Mouse (Mus musculus) kidney, adult 11 months (tissue): ENCODE measurements around the gene Slc25a51.

ENCODE experiments used
- DNase-seq: peaks from one replicate; pipeline ENCODE4 v3.0.0; 2022

Gene Slc25a51

DNA sequence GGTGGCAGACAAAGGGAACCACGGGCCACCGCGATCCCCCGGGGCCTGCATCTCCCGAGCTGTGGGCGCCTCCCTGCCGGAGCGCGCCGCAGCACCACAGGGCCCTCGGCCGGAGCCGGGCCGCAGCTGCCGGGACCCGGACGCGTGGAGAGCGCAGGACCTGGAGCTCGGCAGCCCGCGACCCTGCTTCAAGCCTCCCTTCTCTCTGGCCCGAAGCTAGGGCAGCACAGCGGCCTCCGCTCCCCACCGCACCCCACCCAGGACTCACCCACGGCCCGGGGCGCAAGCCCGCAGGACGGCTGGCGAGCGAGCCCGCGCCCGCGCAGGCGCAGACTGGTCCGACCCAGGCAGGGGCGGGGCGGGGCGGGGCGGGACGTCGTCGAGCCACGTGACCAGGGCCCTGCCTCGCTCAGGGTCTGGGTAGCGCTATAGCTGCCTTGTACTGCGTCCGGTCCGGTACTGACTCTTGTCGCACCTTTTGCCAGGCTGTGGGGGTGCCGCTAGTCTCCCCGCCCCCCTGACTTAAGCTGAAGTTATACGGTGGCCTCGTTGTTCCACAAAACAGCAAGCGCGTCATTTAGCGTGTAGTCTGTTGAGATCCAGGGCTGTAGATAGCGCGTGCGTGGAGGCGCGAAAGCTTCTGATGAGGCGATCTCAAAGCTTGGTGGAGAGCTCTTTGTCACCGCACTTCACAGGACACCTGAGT lies at the start of gene Slc25a51:
TSS of gene Slc25a51 (minus strand) at position 340 of the 706 bp plus-strand sequence.
- DNase-seq: peak; percentile 93

DNA sequence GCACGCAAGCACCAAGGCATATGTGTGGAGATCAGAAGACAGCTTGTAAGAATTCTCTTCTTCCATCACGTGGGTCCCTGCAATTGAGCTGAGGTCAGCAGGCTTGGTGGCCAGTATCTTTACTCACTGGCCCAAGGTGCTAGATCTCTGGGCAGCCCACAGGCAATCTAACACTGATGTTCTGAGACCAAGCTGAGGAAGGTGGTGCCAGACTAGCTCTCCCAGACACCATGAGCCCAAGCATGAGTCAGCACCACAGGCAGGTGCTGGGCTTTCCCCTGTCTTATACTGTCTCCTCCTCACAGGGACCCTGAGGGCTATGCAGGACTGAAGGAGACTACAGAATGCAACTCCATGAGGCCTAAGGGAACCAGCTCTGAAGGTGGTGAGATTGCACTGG lies 49.0 kb upstream of the Slc25a51 start:
- DNase-seq: no peak

DNA sequence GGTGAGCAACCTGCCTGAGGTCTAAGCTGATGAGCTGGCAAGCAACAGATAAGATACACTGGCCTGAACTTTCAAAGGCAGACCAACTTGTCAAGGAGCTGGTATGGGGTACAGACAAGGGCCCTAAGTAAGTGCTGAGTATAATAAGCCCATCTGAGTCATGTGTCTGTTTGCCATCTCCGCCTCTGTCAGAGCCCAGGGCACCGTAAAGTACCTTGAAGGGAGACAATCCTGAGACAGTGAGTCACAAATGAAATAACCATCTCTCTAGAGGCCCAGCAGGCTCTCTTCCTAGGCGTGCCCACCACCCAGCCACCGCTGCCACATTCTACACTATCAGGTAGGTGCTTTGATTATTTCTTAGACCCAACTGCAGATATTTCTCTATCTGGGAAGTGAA lies 46.4 kb upstream of the Slc25a51 start:
- no peak for DNase-seq

DNA sequence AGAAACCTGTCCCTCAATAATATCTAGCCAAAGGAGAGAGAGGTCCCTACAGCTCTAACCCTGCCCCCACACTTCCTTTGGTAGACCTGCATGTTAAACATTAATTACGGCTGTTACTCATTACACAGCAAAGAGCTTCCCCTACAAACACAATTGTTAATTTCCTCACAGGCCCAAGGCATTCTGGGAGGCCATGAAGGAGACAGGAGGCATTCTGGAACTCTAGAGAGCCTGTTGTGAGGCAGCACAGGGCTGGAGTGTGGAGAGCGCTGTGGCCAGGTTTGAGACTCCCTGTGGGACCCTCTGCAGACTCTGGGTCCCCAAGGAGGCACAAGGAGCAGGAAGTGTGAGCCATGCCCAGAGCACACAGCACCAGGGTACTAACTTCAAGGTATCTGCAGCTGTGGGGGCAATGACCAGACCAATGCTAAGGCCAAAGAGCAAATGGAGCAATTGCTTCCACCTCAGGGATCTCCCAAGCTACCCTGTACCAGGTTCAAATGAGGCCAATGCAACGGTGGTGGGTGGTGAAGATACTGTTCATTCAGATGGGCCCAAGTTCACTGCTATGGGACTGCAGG lies 44.8 kb upstream of the Slc25a51 start:
- DNase-seq: peak; percentile 91

DNA sequence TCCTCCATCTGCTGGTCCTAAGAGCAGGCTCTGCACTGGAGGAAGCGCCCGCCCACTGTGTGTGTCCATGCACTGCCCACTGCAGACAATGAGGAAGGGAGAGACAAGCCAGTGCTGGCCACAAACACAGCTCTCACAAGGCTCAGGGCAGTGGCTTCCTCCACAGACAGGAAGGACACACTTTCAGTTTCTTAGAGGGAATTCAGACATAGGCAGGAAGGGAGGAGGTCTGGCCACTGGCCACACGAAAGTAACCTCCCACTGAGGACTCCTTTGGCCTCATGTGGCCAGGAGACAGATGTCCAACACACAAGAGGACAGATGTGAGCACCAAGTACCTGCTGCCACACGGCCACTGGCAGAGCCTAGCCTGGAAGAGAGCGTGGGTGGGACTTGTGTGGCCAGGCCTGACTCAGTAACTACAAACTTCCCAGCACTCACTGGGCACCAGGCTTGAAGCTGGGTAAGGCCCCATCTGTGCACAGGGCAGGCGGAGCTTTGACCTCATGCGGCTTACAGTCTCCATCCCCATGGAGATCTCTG lies 44.1 kb upstream of the Slc25a51 start:
- DNase-seq: peak; percentile 92

DNA sequence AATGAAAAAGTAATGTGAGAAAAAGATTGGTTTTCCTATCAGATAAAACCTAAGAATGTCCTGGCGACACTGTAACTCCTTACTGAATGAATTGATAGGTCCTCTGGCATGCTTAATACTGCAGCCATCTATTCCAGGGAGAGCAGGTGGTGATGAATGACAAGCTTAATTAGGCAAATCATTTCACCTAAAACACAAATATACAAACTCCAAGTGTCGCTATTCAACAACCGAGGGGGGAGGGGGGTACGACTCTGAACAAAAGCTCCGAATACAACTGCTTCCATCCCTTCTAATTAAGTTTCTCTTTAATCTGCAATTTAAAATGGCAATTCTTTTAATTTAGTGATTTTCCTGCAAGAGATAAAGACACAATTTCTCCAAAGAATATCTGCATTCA lies 40.4 kb upstream of the Slc25a51 start:
- no peak for DNase-seq

DNA sequence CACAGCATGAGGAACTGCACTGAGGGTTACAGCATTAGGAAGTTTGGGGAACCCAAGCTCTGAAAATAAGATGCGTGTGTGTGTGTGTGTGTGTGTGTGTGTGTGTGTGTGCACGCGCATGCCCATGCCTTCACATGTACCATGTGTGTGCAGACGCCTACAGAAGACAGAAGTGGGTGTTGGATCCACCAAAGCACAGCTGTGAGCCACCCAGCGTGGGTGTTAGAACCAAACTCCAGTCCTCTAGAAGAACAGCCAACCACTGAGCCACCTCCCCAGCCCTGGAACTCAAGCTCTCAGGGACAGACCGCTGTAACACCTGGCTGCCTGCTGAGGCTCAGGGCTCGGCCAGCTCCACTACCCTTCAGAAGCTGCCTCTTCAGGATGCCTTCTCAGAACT lies 39.9 kb upstream of the Slc25a51 start:
- no peak for DNase-seq

DNA sequence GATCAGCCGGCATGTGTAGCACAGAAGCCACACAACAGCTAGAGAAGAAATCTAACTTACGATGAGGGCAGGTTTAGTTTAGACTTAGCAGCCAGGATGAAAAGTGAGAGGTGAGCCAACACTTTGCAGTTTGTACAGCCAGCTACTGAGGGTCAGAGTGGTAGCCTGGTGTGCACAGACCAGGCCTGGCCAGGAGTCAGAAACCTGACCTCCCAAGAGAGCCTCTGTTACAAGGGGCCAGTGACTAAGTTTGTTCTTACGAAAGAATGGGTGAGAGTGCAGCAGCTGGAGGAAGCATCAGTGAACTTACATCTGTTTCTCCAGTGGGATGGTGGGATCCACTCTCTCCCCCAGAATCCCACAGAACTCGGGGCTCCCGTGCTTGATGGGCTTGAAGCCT lies 38.6 kb upstream of the Slc25a51 start:
- peak; percentile 44 for DNase-seq

DNA sequence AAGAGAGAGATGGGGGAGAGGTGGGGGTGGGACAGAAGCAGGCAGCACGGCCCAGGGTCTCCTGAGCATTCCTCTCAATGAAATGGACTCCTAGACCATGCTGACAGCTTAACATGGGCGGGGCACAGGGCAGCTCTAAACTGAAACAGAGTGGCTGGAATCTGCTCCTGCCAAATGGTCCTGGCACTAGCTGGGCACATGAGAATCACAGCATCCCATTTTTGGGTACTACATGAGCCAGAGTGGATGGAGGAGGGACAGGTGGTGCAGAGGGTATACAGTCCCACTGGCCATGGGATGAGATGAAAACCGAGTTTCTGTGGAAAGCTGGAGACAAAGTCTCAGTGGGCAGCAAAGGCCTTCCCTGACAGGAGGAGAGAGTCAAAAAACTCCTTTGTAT lies 36.7 kb upstream of the Slc25a51 start:
- no peak for DNase-seq

DNA sequence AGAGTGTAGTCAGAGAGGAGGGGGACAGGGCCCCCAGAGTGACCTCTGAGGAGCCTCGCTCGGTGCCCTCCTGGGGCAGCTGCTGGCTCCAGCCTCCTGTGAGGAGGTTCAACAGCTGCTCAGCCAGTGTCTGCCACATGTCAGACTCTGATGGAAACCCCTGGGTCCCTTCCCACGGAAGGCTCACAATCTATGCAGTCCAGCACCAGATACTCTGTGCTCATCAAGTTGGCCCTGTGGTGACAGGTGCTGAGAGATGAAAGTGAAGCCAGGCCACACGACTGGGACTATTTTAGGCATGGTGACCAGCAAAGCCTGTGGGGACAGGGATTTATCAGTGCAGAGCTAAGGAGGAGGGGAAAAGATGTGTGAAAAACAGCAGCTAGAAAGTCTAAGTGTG lies 36.2 kb upstream of the Slc25a51 start:
- DNase-seq: no peak

DNA sequence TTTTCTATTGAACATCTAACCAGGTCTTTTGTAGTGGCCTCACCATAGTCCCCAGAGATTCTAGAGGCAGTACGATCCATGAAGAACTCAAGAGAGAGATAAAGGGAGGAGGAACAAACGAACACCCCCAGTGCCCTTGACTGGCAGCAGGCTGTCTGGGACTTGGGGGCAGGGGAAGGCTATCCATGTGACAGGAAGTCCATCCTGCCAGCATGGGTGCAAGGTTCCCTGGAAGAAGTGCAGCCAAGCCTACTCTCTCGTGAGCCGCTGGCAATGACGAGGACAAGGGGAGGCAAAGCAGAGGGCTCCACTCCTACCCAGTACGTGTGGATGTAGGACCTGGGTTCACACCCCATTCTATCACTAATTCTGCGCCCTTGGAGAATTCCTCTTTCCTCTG lies 35.1 kb upstream of the Slc25a51 start:
- peak; percentile 79 for DNase-seq

DNA sequence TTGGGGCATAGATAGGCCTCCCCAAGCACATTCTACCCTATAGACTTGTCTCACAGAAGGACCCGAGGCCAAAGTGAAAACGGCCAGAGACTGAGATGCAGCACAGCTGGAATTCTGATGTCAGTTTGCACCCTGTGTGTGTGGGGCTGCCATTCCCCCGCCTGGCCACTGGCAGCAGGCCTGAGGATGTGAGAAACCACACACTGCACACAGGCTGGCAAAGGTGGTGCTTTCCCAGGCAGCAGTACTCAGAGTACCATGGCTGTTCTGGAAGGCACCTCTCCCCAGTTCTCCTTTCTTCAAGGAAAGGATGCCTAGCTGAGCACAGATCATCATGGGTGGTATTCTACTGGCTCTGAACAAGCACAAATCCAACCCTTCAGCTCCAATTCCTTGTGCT lies 33.7 kb upstream of the Slc25a51 start:
- no peak for DNase-seq

DNA sequence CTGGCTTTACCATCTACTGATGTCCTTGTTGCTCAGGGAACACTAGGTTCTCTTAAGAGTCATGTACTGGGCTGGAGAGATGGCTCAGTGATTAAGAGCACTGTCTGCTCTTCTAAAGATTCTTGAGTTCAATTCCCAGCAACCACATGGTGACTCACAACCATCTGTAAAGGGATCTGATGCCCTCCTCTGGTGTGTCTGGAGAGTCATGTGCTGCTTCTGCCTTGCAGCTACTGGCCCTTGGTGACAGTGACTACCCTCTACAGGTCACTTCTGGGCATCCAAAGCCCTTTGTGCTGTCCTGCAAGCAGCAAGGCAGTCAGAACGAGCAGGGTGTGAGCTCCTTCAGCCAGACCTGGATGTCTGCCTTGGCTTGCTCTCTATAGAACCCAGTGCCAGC lies 33.2 kb upstream of the Slc25a51 start:
- no peak for DNase-seq

DNA sequence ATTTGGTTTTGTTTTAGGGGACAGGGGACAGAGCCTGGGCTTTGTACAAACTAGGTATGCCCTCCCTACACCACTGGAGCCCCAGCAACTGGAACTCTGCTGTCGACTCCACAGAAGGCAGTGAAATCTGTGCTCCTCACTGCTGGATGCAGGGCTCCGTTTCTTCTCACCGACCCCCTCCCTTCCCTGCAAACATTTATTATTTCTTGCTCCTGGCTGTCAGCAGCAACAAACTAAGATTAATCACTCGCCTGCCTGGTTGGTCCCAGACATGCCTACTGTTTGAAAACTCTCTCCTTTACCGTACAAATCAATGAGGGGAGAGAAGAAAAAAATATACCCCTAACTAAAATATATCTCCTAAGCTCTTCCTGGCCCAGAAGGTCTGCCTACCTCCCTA lies 30.7 kb upstream of the Slc25a51 start:
- no peak for DNase-seq

DNA sequence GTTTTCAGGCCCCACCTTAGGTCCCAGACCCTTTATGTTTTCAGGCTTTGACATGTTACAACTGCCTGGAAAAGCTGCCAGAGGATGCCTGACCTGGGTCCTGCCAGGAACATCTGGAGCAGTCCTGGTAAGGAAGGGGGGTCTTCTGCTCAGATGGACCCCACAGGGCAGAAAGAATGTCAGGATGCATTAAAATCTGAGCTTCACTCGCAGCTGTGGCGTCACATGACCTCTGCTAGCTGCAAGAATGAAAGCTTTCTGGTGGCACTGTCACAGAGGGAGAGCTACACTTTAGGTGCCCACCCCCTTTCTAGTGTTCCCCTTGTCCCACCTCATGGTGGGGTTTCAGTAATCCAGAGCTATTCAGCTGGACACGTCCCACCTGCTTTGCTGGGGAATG lies 28.4 kb upstream of the Slc25a51 start:
- DNase-seq: no peak

DNA sequence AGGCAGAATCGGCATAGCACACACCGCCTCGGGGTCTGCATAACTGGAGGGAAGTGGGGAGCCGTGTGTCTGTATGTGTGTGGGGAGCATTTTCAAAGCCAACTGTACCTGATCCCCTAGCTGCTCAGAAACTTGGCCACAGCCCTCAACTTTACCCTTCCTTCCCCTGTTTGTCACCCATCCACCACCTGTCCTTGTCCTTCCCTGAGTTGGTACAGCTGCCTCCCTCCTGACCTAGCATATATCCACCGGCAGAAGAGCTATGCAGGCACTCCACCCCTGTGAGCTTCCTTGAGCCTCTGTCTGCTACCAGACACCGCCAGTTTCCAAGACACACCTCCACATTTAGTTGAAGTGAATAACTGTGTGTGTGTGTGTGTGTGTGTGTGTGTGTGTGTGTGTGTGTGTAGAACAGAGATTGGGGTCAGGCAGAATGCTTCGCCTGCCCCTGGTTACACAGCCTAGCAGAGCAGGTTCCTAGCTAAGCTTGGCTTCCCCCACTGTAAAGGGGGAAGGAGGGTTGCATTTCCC lies 27.9 kb upstream of the Slc25a51 start:
- DNase-seq: no peak

DNA sequence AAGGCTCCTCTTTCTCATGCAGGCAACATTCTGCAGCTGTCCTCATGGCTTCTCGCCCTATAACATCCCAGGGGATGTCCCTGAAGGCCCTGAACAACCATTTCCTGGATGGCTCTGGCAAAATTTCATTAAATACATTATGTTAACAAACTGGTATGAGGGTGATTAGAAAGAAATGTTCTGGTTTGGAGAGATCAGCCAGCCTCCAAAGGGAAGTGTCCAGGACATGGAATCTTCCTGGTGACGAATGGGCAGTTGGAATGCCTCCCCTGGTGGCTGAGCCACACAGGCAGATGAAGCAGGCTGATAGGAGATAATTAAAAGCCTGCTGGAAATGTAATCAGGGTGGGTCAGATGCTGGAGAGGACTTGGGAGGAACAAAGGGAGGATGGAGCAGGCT lies 27.3 kb upstream of the Slc25a51 start:
- no peak for DNase-seq

DNA sequence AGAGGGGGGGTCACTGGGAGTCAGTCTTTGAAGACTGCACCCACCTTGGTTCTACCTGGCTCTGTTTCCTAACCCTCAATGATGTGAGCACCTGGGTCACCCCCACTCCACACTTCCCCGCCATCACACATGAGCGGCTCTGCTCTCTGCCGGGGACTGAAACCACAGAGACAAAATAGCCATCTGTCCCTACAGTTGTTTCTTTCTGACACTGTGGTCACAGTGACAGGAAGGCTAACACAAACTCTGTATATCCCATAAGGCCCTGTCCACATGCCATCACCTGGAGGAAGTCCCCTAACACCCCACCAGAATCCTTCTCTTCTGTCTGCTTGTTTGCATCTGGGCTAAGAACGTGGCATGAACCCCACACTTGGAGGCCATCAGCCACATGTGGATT lies 26.1 kb upstream of the Slc25a51 start:
- no peak for DNase-seq

DNA sequence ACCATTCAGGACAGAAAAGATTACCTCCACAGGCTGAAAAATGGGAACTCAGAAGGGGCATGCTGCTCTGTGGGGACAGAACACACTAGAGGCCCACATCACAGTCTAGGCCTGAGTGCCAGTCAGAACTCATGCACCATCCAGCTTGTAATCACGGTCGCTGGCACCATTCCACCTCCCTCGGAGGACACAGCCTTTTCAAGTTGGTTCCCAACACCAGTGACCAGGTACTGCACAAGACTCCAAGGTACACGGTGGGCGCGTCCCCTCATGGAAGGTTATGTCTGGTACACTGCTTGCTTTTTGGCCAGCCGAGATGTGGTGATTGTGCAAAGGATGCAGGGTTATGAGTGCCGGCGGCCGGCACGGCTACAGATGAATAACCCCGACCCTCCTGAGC lies 25.5 kb upstream of the Slc25a51 start:
- peak; percentile 52 for DNase-seq

DNA sequence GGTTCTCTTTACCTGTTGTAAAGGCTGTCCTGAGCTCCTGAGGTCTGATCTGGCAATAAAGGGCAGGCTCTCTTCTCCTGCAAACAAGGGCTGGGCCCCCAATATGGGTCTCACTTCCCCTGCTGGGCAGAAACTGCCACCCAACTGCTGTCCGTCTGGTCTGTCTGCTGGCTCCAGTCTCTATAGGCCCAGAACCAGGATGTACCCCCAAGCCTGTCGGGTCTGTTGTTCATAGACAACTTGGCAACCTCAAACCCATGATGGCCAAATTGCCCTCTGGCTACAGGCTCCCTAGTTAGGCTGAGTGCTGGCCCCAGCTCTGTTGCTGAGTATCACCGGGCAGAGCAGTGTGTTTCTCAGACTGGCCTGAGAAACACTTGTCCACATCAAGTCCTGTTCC lies 23.2 kb upstream of the Slc25a51 start:
- DNase-seq: no peak

DNA sequence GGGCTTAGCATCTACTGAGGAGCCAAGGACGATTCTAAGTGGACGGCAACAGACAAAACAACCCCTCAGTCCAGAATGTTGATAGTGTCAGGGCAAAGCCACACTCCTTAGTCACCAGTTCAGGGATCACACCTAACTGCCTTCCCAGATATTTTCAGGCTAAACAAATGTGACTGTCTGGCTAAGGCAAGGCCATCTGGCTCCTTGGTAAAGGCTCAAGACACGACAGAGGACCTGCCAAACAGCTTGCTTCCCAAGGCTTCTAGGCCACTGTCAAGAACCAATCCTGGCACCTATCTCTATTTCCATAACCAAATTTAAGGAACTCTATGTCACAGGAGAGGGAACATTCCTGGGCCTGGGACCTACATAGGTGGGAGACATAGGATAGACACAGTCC lies 22.8 kb upstream of the Slc25a51 start:
- DNase-seq: no peak

DNA sequence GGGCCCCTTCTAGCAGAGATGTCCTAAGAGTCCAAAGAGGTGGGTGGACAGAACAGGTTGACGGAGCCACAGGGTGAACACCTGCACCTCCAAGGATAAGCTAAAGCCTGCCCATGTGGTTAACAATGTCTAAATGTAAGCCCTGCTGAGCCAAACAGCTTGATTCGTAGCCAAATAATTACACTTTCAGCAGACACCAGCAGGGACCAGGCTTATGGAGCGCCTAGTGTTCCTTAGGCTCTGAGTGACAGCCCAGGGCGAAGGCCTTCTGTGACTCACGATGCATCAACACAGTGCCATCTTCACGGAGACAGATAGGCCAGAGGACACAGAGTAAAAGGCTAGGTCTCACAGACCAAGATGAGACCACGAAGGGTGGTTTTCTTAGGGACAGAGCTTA lies 20.9 kb upstream of the Slc25a51 start:
- no peak for DNase-seq

DNA sequence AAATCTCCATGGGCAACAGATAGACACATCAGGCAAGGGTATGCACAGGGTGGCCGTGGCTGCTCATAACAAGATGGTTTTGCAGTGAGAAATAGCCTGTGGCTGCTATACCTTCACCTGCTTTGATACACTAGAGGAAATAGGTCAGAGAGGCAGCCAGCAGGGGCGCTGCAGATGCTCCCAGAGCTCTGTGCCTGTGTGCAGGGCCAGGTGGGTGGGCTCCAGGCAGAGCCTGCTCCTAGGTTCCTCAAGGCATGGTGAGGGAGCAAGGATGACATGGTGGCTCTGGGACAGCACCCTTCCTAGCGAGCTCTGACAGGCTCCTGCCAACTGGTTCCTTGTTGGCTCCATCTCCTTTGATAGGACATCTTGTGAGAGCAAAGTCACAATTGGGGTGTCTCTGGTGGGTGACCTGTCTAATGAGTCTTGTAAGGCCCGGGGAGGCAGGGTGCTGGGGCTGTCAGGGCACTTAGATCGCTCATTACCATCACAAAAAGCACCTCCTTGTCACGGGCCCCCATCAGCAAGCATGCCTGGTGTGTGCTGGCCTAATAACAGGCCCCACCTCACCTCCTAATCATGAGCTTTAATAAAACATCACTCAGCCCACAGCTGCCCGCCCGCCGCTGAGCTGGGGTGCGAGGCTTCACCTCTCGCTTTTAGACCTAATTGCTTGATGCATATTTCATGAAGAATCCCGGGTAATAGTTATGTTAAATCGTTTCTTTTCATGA lies 18.3 kb upstream of the Slc25a51 start:
- no peak for DNase-seq

DNA sequence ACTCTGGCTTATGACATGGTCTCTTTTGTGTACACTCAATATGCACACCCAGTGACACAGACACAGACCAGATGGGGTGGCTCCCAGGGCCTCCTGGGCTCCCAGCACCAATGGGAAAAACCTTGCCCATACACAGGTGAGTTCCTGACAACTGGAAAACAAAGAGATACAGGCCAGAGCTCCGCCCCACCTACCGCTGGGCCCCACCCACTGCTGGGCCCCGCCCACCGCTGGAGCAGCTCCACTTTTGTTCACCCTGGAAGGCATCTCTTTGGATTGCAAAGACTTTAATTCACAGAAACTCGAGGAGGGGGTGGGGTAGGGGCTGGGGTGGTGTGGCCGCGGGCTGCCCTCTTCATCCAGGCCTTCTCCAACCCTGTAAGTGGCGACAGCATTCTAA lies 14.8 kb upstream of the Slc25a51 start:
- DNase-seq: no peak
